Mouse (Mus musculus) brain, adult 2 months (tissue): ENCODE measurements around the gene Gabra2.

ENCODE experiments used
- DNase-seq: peaks from one replicate; pipeline ENCODE4 v3.0.0; 2011; ENCODE audit warnings: low read depth, low spot score

Gabra2 gene

GRCm38 (mm10) chr5:71095725-71096607 lies at the start of gene Gabra2:
Gene Gabra2 (minus strand): TSS chr5:71095849.
- peak; percentile 82 for DNase-seq

DNA sequence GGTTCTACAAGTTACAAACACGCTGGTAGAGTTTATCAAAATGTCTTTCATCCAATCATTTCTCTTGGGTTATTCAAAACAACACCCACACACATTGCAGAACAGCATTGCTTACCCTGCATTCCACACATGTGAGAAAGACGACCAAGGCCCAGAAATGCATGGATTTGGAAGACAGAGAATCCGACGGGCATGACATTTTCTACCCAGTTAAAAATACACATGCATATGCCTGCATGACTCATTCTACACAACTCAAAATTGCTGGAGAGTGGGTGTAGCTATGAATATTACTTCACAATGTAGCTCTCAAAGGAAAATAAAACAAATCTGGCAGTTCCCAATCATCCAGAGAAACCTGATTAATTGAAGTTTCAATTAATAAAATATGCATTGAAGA lies 41.0 kb upstream of the Gabra2 start:
- DNase-seq: peak; percentile 85

- DNase-seq: peak; percentile 41
These were observed 40.2 kb upstream of the Gabra2 start for GRCm38 (mm10) chr5:71135840-71136239.

- DNase-seq: peak; percentile 80
These were observed 32.1 kb upstream of the Gabra2 start for GRCm38 (mm10) chr5:71127721-71128120.

DNA sequence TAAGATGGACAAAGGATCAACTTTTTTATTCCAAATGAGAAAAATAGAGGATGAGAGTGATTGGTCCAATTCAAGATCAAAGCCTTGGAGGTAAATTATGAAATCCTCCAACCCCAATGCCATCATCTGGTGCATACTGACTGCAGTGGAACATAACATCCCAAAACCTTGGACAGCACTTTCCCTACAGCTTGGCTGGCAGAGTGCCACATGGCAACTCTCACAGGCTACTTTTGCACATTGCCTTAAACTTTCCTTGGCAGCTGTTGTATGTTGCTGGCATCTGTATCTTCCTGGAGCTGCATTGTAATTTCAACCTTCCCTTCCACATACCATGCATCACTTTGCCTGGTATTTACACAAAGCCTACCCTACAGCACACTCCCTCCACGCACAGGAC lies 19.6 kb upstream of the Gabra2 start:
- no peak for DNase-seq

DNA sequence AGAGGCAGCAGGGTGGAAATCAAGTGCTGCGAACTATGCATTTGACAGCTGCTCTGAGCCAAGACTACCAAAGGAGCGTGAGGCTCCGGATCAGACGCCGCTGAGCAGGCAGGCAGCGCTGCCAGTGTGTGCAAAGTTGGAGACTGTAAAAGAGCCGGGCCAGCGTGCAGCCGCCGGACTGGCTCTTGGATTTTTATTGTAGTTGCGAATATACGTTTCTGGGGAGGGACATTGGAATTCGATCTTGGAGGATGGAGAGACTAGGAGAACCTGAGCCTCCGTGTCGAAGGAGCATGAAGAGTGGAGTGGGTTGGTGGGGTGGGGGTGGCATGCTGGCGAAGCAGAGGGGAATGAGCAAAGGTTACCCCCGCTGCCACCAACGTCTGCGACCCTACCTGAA lies 469 bp downstream of the Gabra2 start:
- peak; percentile 81 for DNase-seq

GRCm38 (mm10) chr5:71094776-71095175 lies 873 bp downstream of the Gabra2 start:
- DNase-seq: peak; percentile 61

GRCm38 (mm10) chr5:71093807-71094206 lies 1.8 kb downstream of the Gabra2 start:
- peak; percentile 60 for DNase-seq

GRCm38 (mm10) chr5:71092475-71092874 lies 3.2 kb downstream of the Gabra2 start:
- peak; percentile 72 for DNase-seq

- no peak for DNase-seq
These were observed 3.7 kb downstream of the Gabra2 start for GRCm38 (mm10) chr5:71091926-71092325.

- DNase-seq: peak; percentile 77
These were observed 16.8 kb downstream of the Gabra2 start for GRCm38 (mm10) chr5:71078861-71079260.

- DNase-seq: peak; percentile 87
These were observed 34.0 kb downstream of the Gabra2 start for GRCm38 (mm10) chr5:71061696-71062095.

GRCm38 (mm10) chr5:71058047-71058446 lies 37.6 kb downstream of the Gabra2 start:
- DNase-seq: peak; percentile 49

GRCm38 (mm10) chr5:71037352-71037751 lies 58.3 kb downstream of the Gabra2 start:
- peak; percentile 50 for DNase-seq

DNA sequence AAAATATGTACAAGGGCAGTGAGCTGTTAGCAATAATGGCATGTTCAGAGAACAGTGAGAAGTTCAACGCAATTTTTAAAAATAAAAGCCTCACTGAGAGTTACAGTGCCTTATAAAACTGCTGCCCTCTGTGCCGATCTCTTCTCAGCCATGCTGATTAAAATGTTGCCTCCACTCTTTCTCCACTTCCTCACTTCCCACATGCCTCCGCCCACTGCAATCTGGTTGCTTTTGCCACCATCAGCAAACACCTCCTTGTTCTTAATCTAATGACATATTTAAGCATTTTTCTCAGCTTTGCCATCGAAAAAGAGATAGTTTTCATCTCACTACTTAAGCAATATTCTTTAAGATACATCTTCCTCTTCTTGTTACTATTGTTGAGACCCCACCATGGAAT lies 69.7 kb downstream of the Gabra2 start:
- DNase-seq: peak; percentile 90

- DNase-seq: no peak
These were observed 83.9 kb downstream of the Gabra2 start for GRCm38 (mm10) chr5:71011751-71012150.

DNA sequence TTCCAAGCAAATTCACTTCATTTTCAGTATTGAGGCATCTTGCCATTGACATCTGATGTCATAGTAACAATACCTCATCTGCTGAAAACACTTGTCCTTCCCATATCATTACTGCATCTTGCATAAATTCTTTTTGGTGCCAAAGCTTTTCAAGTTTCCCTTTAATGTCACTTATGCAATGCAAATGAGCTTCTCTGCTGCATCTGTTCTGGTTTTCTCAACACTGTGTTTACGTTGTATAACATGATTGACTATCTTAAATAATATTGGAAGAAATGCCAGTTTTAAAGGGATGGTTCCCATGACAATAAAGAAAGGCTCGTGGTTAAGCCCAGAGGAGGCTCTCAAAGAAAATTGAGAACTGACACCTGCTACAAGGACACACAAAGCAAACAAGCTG lies 84.4 kb downstream of the Gabra2 start:
- DNase-seq: peak; percentile 61

DNA sequence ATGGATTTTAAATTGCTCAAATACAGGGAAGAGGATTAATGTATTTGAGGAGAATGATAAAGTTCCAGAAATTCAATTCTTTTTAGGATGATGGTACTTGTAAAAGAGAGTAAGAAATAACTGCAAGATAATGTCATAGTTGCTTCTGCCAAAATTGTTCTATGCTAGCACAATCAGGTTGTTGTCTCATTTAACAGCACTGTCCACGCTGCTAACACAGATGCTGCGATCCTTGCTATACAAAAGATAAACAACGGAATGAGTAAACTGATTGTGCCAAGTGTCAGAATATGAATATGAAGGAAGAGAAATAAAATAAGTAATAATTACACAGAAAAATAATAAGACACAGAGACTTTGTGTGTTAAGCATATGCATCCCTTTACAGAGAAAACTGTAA lies 84.9 kb downstream of the Gabra2 start:
- no peak for DNase-seq

- DNase-seq: peak; percentile 85
These were observed 99.9 kb downstream of the Gabra2 start for GRCm38 (mm10) chr5:70995617-70996325.

- DNase-seq: no peak
These were observed 102.4 kb downstream of the Gabra2 start for GRCm38 (mm10) chr5:70993281-70993680.

GRCm38 (mm10) chr5:70990891-70991290 lies 104.8 kb downstream of the Gabra2 start:
- DNase-seq: no peak
